Mouse (Mus musculus) G1E (cell line): ENCODE data around the gene Krt39.

Experiments used
- CTCF ChIP-seq: IDR thresholded peaks from 2 replicates; pipeline ENCODE4 v1.5.1; 2012; ENCODE audit warnings: low read depth, low read length, inconsistent platforms, mixed read lengths
- GATA1 ChIP-seq: IDR thresholded peaks from 2 replicates; pipeline ENCODE4 v1.6.1; 2012; ENCODE audit warnings: borderline replicate concordance, low read length, inconsistent platforms, mixed read lengths
- TAL1 ChIP-seq: conservative IDR thresholded peaks from 2 replicates; pipeline ENCODE4 v1.6.1; 2012; ENCODE audit warnings: low read depth, low read length, inconsistent platforms, mixed read lengths

GRCm38 (mm10) chr11:99521288-99521860 lies at the start of gene Krt39:
- TF ChIP-seq CTCF: no peak
- no peak for TF ChIP-seq TAL1
- no peak for TF ChIP-seq GATA1
